Mouse (Mus musculus): ENCODE results near the gene Serpina3a. TPM values are rescaled to one million over a fixed set of nuclear protein-coding genes. Genes with fewer than 3 reads are reported as not detected.

Gene Serpina3a
- total and polyA plus RNA-seq, 2 experiments from 2014 or later, result not detected

DNA sequence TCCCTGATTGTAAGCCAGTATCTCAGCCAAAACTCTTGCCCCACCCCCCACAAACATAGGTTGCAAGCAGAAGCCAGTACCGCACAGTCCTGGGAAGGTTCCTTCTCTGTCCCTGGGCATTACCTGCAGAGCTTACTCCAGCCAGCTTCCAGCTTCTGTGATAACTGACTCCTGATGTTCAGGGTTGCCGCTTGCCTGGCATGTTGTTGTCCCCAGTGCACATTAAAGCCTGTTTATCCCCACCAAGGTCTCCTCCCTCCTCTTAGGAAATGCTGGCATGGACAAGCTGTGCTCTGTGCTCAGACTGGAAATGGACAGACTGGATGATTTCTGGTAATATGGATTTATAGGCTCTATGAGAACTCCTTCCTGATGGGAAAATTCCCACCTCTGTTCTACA lies 41.1 kb downstream of the Serpina3a start, which contains the start of gene Serpina3c:
TSS of gene Serpina3c (minus strand) at position 215 of the 400 bp plus-strand sequence.
- H3K27ac ChIP-seq, result no peak within 1 kb of the TSS
- H3K4me2 ChIP-seq (ENCODE audit: low read depth, low read length), result no peak within 1 kb of the TSS
- H3K4me3 ChIP-seq (ENCODE audit: low read length), result no peak within 1 kb of the TSS
- no peaks in the 10 kb centered on the region for H3K27me3 ChIP-seq (ENCODE audit: insufficient read depth, low read length)
- no peaks in the 10 kb centered on the region for H3K9me3 ChIP-seq (ENCODE audit: low read length)
- no peak for TF ChIP-seq CTCF (IDR thresholded peaks at IDR 0.05; ENCODE audit: low read depth)
- no peak within 1 kb of the TSS for H3K9ac ChIP-seq (replicated peaks; ENCODE audit: low read length)
- 90% methylated on average over 2 of the region's 2 CpGs for WGBS
- H3K4me1 ChIP-seq (ENCODE audit: insufficient read depth, low read length), result no peaks in the 10 kb centered on the region
- H3K36me3 ChIP-seq (ENCODE audit: insufficient read depth, low read length), result no peaks in the 10 kb centered on the region
- no peak for ATAC-seq
- DNase-seq (ENCODE audit: low spot score), result no peak

Other genes starting within 250 kb of the Serpina3a start
- not detected in 2 replicates for gene Serpina1a, start 249.2 kb upstream of the Serpina3a start, total RNA-seq (2014; rRNA removed)
- gene Serpina1a, start 249.2 kb upstream of the Serpina3a start, polyA plus RNA-seq (2015; fragmentation: Nextera tagmentation; extraction: Ambion mirVana), result not detected in 2 replicates
- gene Serpina1c, start 207.8 kb upstream of the Serpina3a start, total RNA-seq (2014; rRNA removed), result not detected in 2 replicates
- not detected in 2 replicates for gene Serpina1c, start 207.8 kb upstream of the Serpina3a start, polyA plus RNA-seq (2015; fragmentation: Nextera tagmentation; extraction: Ambion mirVana)
- not detected in 2 replicates for gene Serpina1e, start 153.7 kb upstream of the Serpina3a start, total RNA-seq (2014; rRNA removed)
- not detected in 2 replicates for gene Serpina1e, start 153.7 kb upstream of the Serpina3a start, polyA plus RNA-seq (2015; fragmentation: Nextera tagmentation; extraction: Ambion mirVana)
- gene Serpina11, start 122.8 kb upstream of the Serpina3a start, total RNA-seq (2014; rRNA removed), result not detected in 2 replicates
- gene Serpina11, start 122.8 kb upstream of the Serpina3a start, polyA plus RNA-seq (2015; fragmentation: Nextera tagmentation; extraction: Ambion mirVana), result 0.13 TPM in 1 of 2 replicates, not detected in the other
- not detected in 2 replicates for gene Serpina9, start 99.0 kb upstream of the Serpina3a start, total RNA-seq (2014; rRNA removed)
- gene Serpina9, start 99.0 kb upstream of the Serpina3a start, polyA plus RNA-seq (2015; fragmentation: Nextera tagmentation; extraction: Ambion mirVana), result 0.38 and 0.43 TPM in 2 replicates
- gene Serpina12, start 68.3 kb upstream of the Serpina3a start, total RNA-seq (2014; rRNA removed), result not detected in 2 replicates
- gene Serpina12, start 68.3 kb upstream of the Serpina3a start, polyA plus RNA-seq (2015; fragmentation: Nextera tagmentation; extraction: Ambion mirVana), result not detected in 2 replicates
- gene Serpina5, start 11.6 kb upstream of the Serpina3a start, total RNA-seq (2014; rRNA removed), result 0.21 TPM in 1 of 2 replicates, not detected in the other
- gene Serpina5, start 11.6 kb upstream of the Serpina3a start, polyA plus RNA-seq (2015; fragmentation: Nextera tagmentation; extraction: Ambion mirVana), result not detected in 2 replicates
- gene Serpina3b, start 15.3 kb downstream of the Serpina3a start, total RNA-seq (2014; rRNA removed), result not detected in 2 replicates
- not detected in 2 replicates for gene Serpina3b, start 15.3 kb downstream of the Serpina3a start, polyA plus RNA-seq (2015; fragmentation: Nextera tagmentation; extraction: Ambion mirVana)
- gene Serpina3c, start 41.1 kb downstream of the Serpina3a start, total RNA-seq (2014; rRNA removed), result not detected in 2 replicates
- 0.08 and 0.09 TPM in 2 replicates for gene Serpina3c, start 41.1 kb downstream of the Serpina3a start, polyA plus RNA-seq (2015; fragmentation: Nextera tagmentation; extraction: Ambion mirVana)
- 0.43 TPM in 1 of 2 replicates, not detected in the other for gene Serpina3f, start 101.8 kb downstream of the Serpina3a start, total RNA-seq (2014; rRNA removed)
- 0.09 TPM in 2 replicates for gene Serpina3f, start 101.8 kb downstream of the Serpina3a start, polyA plus RNA-seq (2015; fragmentation: Nextera tagmentation; extraction: Ambion mirVana)
- gene Serpina3g, start 123.5 kb downstream of the Serpina3a start, total RNA-seq (2014; rRNA removed), result 0.68 and 0.78 TPM in 2 replicates
- 1.1 and 1.7 TPM in 2 replicates for gene Serpina3g, start 123.5 kb downstream of the Serpina3a start, polyA plus RNA-seq (2015; fragmentation: Nextera tagmentation; extraction: Ambion mirVana)
- 1.6 TPM in 1 of 2 replicates, not detected in the other for gene Serpina3i, start 150.4 kb downstream of the Serpina3a start, total RNA-seq (2014; rRNA removed)
- not detected in 2 replicates for gene Serpina3i, start 150.4 kb downstream of the Serpina3a start, polyA plus RNA-seq (2015; fragmentation: Nextera tagmentation; extraction: Ambion mirVana)
- gene Serpina3j, start 201.8 kb downstream of the Serpina3a start, total RNA-seq (2014; rRNA removed), result not detected in 2 replicates
- gene Serpina3j, start 201.8 kb downstream of the Serpina3a start, polyA plus RNA-seq (2015; fragmentation: Nextera tagmentation; extraction: Ambion mirVana), result not detected in 2 replicates
- gene Serpina3k, start 225.8 kb downstream of the Serpina3a start, total RNA-seq (2014; rRNA removed), result not detected in 2 replicates
- gene Serpina3k, start 225.8 kb downstream of the Serpina3a start, polyA plus RNA-seq (2015; fragmentation: Nextera tagmentation; extraction: Ambion mirVana), result not detected in 2 replicates
- not detected in 2 replicates for gene Serpina3m, start 225.8 kb downstream of the Serpina3a start, total RNA-seq (2014; rRNA removed)
- gene Serpina3m, start 225.8 kb downstream of the Serpina3a start, polyA plus RNA-seq (2015; fragmentation: Nextera tagmentation; extraction: Ambion mirVana), result not detected in 2 replicates